Mouse (Mus musculus): ENCODE data around the gene Rab3il1. TPM values are rescaled to one million over a fixed set of nuclear protein-coding genes. Genes with fewer than 3 reads are reported as not detected.

The Rab3il1 gene
- polyA plus RNA-seq, 1 experiment: 4.1 TPM

- Histone ChIP-seq H3K36me3 (ENCODE audit: control insufficient read depth, insufficient read depth, low read length, poor library complexity, severe bottlenecking) (peaks cover 21% of the 10 kb centered on the region), H3K9ac (ENCODE audit: low read depth, poor library complexity, severe bottlenecking) (no peak overlapping the region), H3K9me3 (replicated peaks; ENCODE audit: control insufficient read depth, insufficient read depth, low read length, poor library complexity, severe bottlenecking) (no peaks in the 10 kb centered on the region), H3K27ac (ENCODE audit: insufficient read depth, low read length) (no peak overlapping the region), H3K4me3 (ENCODE audit: low read depth, low read length) (no peak overlapping the region), H3K27me3 (ENCODE audit: control insufficient read depth, insufficient read depth, low read length, poor library complexity, severe bottlenecking) (no peaks in the 10 kb centered on the region), H3K4me1 (ENCODE audit: control insufficient read depth, insufficient read depth, low read length) (no peaks in the 10 kb centered on the region)
- no peak for TF ChIP-seq CTCF (IDR thresholded peaks at IDR 0.05; ENCODE audit: low read depth, low read length)
- TF ChIP-seq POLR2A (IDR thresholded peaks at IDR 0.05; ENCODE audit: insufficient read depth, low read length): no peak
- no peak for TF ChIP-seq EP300 (IDR thresholded peaks at IDR 0.05; ENCODE audit: insufficient read depth, low read depth, low read length)
Observed at GRCm38 (mm10) chr19:9985190-9985899, 16.1 kb upstream of the Rab3il1 start.

DNA sequence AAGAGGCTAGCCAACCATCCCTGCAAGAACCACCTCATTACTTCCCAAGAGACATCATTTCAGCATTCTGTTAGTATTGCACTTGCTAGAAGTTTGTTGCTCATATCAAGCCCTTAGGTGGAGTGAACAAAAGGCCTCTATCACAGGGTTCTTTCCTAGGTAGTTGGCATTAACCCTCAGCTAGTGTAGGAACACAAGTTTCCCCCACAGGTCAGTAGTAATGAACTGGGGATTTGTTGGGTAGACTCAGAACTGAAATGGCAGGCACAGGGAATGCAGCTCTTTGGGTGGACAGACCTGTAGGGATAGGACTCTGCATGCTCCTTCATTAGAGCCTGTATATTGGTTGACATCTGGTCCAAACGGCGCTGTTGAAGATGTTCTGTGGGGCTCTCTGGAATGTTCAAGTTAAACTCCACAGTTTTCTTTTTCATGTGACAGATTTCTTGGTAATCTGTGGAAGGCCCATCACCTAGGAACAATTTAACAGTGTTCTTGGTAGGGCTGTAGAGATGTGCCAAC is 15.5 kb upstream of the Rab3il1 start:
- H3K27ac ChIP-seq (ENCODE audit: insufficient read depth, low read length): no peak overlapping the region
- H3K4me1 ChIP-seq (ENCODE audit: control insufficient read depth, insufficient read depth, low read length): no peaks in the 10 kb centered on the region
- TF ChIP-seq EP300 (IDR thresholded peaks at IDR 0.05; ENCODE audit: insufficient read depth, low read depth, low read length) (no peak), CTCF (IDR thresholded peaks at IDR 0.05; ENCODE audit: low read depth, low read length) (no peak), POLR2A (IDR thresholded peaks at IDR 0.05; ENCODE audit: insufficient read depth, low read length) (no peak)
- H3K9ac ChIP-seq (ENCODE audit: low read depth, poor library complexity, severe bottlenecking): no peak overlapping the region
- no peaks in the 10 kb centered on the region for H3K9me3 ChIP-seq (replicated peaks; ENCODE audit: control insufficient read depth, insufficient read depth, low read length, poor library complexity, severe bottlenecking)
- peaks cover 21% of the 10 kb centered on the region for H3K36me3 ChIP-seq (ENCODE audit: control insufficient read depth, insufficient read depth, low read length, poor library complexity, severe bottlenecking)
- H3K27me3 ChIP-seq (ENCODE audit: control insufficient read depth, insufficient read depth, low read length, poor library complexity, severe bottlenecking): no peaks in the 10 kb centered on the region
- H3K4me3 ChIP-seq (ENCODE audit: low read depth, low read length): no peak overlapping the region

DNA sequence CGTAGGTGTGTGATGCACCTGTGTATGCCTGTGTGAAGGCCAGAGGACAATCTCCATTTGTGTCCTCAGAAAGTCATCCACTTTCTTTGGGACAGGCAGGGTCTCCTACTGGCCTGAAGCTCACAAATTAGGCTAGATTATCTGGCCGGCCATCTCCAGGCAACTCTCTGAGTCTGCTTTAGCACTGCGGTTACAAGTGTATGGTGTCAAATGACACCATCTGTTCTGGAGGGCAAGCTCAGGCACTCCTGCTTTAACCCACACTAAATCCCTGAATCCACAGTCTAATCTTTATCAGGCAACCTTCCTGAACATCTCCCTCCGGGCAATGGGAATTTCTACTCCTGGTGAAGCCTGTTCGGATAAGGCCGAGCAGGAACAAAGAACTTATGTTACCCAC is 14.3 kb upstream of the Rab3il1 start:
- Histone ChIP-seq H3K9me3 (replicated peaks; ENCODE audit: control insufficient read depth, insufficient read depth, low read length, poor library complexity, severe bottlenecking) (no peaks in the 10 kb centered on the region), H3K27ac (ENCODE audit: insufficient read depth, low read length) (peak overlapping the region; percentile 34; the same call in 1 of the 2 replicates), H3K27me3 (ENCODE audit: control insufficient read depth, insufficient read depth, low read length, poor library complexity, severe bottlenecking) (no peaks in the 10 kb centered on the region), H3K4me1 (ENCODE audit: control insufficient read depth, insufficient read depth, low read length) (no peaks in the 10 kb centered on the region), H3K36me3 (ENCODE audit: control insufficient read depth, insufficient read depth, low read length, poor library complexity, severe bottlenecking) (peaks cover 21% of the 10 kb centered on the region), H3K9ac (ENCODE audit: low read depth, poor library complexity, severe bottlenecking) (no peak overlapping the region), H3K4me3 (ENCODE audit: low read depth, low read length) (no peak overlapping the region)
- no peak for TF ChIP-seq POLR2A (IDR thresholded peaks at IDR 0.05; ENCODE audit: insufficient read depth, low read length)
- TF ChIP-seq CTCF (IDR thresholded peaks at IDR 0.05; ENCODE audit: low read depth, low read length): no peak
- no peak for TF ChIP-seq EP300 (IDR thresholded peaks at IDR 0.05; ENCODE audit: insufficient read depth, low read depth, low read length)

GRCm38 (mm10) chr19:9987593-9987992 is 13.9 kb upstream of the Rab3il1 start:
- Histone ChIP-seq H3K27me3 (ENCODE audit: control insufficient read depth, insufficient read depth, low read length, poor library complexity, severe bottlenecking) (no peaks in the 10 kb centered on the region), H3K4me1 (ENCODE audit: control insufficient read depth, insufficient read depth, low read length) (no peaks in the 10 kb centered on the region), H3K27ac (ENCODE audit: insufficient read depth, low read length) (0 out of 2 replicates have a peak overlapping the region, but pooled peaks have one; percentile 21), H3K4me3 (ENCODE audit: low read depth, low read length) (no peak overlapping the region), H3K9me3 (replicated peaks; ENCODE audit: control insufficient read depth, insufficient read depth, low read length, poor library complexity, severe bottlenecking) (no peaks in the 10 kb centered on the region), H3K36me3 (ENCODE audit: control insufficient read depth, insufficient read depth, low read length, poor library complexity, severe bottlenecking) (peaks cover 21% of the 10 kb centered on the region), H3K9ac (ENCODE audit: low read depth, poor library complexity, severe bottlenecking) (no peak overlapping the region)
- TF ChIP-seq EP300 (IDR thresholded peaks at IDR 0.05; ENCODE audit: insufficient read depth, low read depth, low read length): no peak
- TF ChIP-seq CTCF (IDR thresholded peaks at IDR 0.05; ENCODE audit: low read depth, low read length): no peak

- TF ChIP-seq CTCF (IDR thresholded peaks at IDR 0.05; ENCODE audit: low read depth, low read length): peak; percentile 70
- no peak for TF ChIP-seq EP300 (IDR thresholded peaks at IDR 0.05; ENCODE audit: insufficient read depth, low read depth, low read length)
- TF ChIP-seq POLR2A (IDR thresholded peaks at IDR 0.05; ENCODE audit: insufficient read depth, low read length): no peak
- Histone ChIP-seq H3K9me3 (replicated peaks; ENCODE audit: control insufficient read depth, insufficient read depth, low read length, poor library complexity, severe bottlenecking) (no peaks in the 10 kb centered on the region), H3K36me3 (ENCODE audit: control insufficient read depth, insufficient read depth, low read length, poor library complexity, severe bottlenecking) (peaks cover 14% of the 10 kb centered on the region), H3K27ac (ENCODE audit: insufficient read depth, low read length) (no peak overlapping the region), H3K27me3 (ENCODE audit: control insufficient read depth, insufficient read depth, low read length, poor library complexity, severe bottlenecking) (no peaks in the 10 kb centered on the region), H3K4me3 (ENCODE audit: low read depth, low read length) (no peak overlapping the region), H3K4me1 (ENCODE audit: control insufficient read depth, insufficient read depth, low read length) (no peaks in the 10 kb centered on the region), H3K9ac (ENCODE audit: low read depth, poor library complexity, severe bottlenecking) (no peak overlapping the region)
Observed at GRCm38 (mm10) chr19:9989171-9989883, 12.1 kb upstream of the Rab3il1 start.

GRCm38 (mm10) chr19:9989884-9990256 is 11.6 kb upstream of the Rab3il1 start:
- Histone ChIP-seq H3K9me3 (replicated peaks; ENCODE audit: control insufficient read depth, insufficient read depth, low read length, poor library complexity, severe bottlenecking) (no peaks in the 10 kb centered on the region), H3K4me3 (ENCODE audit: low read depth, low read length) (no peak overlapping the region), H3K36me3 (ENCODE audit: control insufficient read depth, insufficient read depth, low read length, poor library complexity, severe bottlenecking) (peaks cover 9% of the 10 kb centered on the region), H3K4me1 (ENCODE audit: control insufficient read depth, insufficient read depth, low read length) (no peaks in the 10 kb centered on the region), H3K27me3 (ENCODE audit: control insufficient read depth, insufficient read depth, low read length, poor library complexity, severe bottlenecking) (no peaks in the 10 kb centered on the region), H3K9ac (ENCODE audit: low read depth, poor library complexity, severe bottlenecking) (no peak overlapping the region), H3K27ac (ENCODE audit: insufficient read depth, low read length) (no peak overlapping the region)
- TF ChIP-seq POLR2A (IDR thresholded peaks at IDR 0.05; ENCODE audit: insufficient read depth, low read length) (no peak), CTCF (IDR thresholded peaks at IDR 0.05; ENCODE audit: low read depth, low read length) (no peak), EP300 (IDR thresholded peaks at IDR 0.05; ENCODE audit: insufficient read depth, low read depth, low read length) (no peak)

Data from ES-Bruce4 (cell line).